Mouse (Mus musculus) neural tube, embryonic 10.5 days (tissue): ENCODE results near the gene Fam169b.
A peak's percentile ranks its signal among the peaks of the same experiment; 100 is the strongest.

Source experiments
- DNase-seq: peaks from one replicate; pipeline ENCODE4 v3.0.0-alpha.2; 2017; ENCODE audit warnings: low spot score; ENCODE audit errors: extremely low spot score

Gene Fam169b

DNA sequence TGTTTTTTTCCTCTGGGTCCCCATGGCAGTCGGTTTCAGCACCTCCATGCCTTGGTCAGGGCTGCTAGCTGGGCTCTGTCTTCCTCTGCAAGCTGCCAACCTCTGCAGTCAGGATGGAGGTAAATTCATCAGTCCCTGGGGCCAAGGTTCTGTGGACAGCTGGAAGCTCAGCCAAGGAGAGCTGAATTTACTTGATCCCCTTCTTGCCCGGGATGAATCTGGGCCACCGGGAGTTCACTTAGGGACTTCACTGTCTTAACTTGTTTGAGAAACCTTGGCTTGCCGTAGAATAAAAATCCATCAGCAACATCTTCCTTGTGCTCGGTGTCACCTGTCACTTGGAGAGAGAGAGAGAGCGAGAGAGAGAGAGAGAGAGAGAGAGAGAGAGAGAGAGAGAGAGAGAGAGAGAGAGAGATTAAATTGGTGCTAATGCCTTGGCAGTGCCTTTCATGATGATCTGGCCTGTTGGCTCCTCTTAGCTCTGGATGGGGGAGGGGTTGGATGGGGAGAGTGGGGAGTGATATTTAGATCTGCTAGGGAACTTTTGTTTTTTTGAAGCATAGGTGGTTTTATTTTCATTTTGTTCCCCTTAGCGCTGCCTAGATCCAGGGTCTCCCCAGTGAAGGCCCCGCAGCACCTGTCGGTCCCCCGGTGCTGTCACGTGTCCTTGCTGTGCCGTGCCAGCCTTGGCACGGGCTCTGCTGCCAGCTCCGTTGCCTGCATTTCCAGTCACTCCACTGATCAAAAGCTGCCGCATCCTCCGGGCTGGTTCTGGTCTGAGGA is 44.6 kb downstream of the Fam169b start:
- DNase-seq, result no peak

DNA sequence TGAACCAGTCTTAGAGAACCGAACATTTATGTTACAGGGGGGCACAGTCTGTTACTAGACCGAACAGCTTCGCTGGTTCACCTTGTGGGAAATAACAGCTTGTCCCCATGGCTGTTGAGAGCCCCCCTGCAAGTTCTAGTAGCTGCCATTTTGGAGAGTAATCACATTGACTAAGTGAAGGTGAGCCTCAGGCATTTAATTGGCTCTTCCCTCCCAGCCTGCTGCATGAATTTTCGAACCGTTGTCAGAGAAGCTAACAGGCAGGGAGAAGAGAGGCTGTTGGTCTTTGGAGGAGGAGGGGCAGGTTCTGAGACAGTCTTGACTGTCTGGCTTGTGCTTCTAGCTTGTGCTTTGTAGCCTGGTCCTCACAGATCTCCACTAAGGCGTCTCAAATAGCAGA is 45.3 kb downstream of the Fam169b start:
- no peak for DNase-seq

DNA sequence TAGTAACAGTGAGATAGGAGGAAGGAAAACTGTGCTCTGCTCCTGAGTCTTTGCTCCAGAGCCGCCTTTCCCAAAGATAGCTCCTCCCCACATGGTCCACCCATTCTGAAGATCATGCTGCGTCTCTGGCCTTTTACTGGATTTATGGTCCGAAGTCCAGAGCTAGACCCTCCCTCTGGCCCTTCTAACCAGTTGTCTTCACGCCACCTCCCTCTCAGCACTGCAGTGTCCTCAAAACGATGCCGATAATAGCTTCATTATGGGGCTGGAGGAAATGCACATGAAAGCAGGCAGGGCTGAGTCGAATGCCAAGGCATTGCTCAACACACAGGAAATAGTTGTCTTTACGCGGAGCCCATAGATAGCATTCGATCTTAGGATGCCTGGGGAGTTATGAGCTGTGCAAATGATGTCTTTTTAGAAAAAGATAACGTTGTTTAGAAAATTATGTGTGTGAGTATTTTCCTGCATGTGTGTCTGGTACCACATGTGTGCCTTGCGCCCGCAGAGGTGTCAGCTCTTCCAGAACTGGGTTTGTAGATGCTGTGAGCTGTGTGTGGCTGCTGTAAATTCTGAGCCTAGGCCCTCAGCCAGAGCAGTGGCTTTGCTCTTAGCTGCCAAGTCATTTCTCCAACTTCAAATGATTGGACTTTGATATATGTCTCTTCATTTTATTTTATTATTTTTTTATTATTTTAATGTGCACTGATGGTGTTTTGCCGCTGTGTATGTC is 46.6 kb downstream of the Fam169b start:
- no peak for DNase-seq

DNA sequence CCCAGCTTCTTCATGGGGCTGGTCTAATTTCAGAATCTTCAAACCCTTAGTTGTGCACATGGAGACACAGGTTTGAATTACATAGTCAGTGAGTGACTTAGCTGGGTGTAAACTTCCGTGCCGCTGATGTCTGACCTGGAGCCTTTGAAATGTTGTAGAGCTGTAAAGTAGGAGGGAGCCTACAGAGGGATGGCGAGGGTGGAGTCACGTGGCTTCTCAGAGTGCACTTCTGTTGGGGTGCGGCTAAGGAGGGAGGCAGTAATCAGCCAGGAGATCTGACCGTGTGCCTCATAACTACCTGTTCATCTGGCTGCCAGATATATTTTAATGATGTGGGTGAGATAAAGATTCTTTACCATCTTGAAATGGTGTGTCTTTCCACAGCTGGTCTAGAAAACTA is 49.4 kb downstream of the Fam169b start:
- no peak for DNase-seq

DNA sequence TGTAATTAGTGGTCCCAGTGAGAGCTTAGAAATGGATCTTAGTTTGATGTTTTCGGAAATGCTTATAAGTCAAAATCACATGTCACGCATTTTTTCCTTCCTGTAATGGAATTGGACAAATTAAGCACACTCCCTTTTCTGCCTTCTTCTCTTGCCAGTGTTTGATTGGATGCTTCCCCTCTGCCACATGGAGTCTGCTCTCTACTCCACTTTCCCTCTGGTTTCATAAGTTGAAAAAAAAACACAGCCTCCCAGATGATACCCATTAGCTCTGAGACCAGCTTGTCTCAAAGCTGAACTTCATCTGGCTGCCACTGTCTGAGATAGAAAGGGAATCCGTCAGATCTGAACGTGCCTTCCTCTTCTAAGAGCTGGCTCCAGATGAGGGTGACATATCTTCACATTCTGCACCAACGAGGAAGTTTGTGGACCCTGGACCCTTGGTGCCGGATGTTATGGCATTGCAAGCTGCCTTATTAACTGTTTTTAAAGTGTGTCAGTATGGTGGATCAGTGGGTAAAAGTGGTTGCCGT is 52.6 kb downstream of the Fam169b start:
- DNase-seq, result no peak

DNA sequence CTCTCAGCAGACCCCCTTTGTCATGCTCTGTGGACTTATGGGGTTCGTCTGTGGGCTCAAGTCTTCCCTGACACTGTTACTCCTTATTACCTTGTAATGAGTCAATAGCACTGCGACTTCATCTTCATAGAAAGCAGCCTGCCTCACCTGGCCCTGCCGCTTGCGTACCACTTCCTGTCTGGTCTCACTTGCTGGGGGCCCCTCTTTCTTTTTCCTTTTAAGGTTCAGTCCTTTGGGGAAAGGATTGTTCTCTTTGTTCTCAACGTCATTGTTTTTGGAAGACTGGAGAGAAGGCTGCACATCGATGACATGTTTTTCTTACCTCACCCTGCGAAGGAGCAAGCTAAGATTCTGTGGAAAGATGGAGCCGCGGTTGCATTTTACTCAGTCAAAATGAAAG is 55.4 kb downstream of the Fam169b start:
- DNase-seq, result no peak

DNA sequence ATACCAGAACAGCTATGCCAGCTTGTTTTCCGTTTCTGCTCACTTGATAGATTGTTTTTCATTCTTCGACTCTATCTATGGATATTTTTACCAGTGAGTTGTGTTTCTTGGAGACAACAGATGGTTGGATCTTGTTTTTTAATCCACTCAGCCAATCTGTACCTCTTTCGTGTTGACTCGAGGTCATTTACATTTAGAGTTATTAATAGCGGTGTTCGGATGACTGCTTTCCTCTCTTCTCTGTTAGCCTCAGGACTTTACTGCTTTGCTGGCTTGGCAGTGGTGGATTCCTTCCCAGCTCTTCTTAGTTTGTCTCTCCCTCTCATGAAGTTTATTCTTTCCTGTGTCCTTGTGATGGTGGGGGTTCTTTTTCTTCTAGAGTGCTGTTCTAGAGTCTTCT is 59.2 kb downstream of the Fam169b start:
- no peak for DNase-seq

DNA sequence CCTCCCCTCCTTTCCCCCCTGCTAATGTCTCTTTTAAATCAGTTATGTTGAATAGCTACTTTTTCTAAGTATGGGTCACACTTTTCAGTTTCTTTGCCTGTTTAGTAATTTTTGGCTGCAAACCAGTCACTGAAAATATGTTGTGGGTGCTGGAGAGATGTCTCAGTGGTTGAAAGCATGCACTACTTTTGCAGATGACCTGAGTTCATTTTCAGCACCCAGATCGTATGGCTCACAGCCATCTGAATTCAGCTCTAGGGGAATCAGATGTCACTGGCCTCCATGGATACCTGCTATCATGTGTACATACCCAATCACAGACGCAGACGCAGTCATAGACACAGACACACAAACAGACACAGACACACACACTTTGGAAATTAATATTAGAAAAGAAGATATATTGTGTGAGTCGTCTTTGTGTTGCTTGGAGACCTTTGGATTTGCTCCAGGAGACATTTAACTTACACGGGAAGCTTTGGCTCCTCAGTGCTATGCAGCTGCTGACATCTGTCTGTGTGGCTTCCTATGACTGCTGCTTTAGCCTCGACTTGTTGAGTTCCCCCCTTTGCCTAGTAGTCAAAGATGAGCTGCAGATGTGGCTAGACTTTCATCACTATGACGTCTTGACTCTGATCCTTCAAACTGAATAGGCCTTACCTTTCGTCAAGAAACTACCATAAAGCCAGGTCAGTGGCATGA is 63.6 kb downstream of the Fam169b start:
- DNase-seq, result no peak

DNA sequence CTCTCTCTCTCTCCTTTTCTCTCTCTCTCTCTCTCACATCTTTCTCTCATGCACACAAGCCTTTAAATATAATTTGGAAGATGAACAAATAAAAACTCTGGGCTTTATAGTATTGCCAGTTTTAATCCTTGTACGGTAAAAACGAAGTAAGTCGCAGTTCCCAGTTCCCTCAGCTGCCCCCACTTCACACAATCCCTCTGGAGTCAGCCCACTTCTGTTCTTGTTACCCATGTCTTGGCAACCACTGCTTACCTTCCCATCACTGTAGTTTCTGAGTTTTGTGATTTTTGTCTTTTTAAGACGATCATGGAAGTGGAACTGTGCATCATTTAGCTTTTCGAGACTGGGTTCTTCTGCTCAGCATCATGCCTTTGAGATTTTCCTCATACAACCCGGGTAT is 65.0 kb downstream of the Fam169b start:
- no peak for DNase-seq

DNA sequence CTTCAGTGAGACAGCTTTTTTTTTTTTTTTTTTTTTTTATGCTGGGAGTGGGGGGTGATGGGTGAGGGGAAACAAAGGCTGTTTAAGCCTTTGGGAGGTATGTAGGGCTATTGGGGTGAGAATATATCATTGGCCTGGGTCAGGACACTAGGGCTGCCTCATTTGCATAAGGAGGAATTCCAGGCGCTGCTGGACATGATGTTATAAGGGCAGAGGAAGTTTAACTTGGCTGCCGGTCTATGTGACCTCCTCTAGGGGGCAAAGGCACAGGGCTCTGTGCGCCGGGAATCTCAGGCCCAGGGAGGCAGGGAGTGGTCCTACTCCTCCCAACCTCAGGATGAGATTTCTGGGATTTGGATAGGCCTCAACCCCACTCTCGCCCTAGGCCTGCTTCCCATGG is 70.9 kb downstream of the Fam169b start:
- no peak for DNase-seq

DNA sequence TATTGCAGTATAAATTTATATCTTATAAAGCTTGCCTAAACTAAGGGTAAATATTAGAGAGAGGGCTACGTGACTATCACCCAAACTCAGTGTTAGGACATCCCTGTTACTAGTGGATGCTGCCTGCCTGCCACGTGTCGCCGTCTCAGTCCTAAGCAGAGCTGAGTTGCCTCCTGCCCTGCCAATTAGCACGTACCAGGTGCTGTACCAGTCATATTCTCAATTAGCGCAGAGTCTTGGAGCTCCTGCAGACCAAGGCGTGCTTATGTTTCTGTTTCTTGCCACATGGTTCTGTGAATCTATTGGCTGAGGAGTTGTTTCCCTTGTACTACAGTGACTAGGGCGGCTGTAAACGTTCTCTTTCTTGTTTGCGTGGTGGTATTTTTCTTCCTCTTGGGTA is 72.3 kb downstream of the Fam169b start:
- no peak for DNase-seq

DNA sequence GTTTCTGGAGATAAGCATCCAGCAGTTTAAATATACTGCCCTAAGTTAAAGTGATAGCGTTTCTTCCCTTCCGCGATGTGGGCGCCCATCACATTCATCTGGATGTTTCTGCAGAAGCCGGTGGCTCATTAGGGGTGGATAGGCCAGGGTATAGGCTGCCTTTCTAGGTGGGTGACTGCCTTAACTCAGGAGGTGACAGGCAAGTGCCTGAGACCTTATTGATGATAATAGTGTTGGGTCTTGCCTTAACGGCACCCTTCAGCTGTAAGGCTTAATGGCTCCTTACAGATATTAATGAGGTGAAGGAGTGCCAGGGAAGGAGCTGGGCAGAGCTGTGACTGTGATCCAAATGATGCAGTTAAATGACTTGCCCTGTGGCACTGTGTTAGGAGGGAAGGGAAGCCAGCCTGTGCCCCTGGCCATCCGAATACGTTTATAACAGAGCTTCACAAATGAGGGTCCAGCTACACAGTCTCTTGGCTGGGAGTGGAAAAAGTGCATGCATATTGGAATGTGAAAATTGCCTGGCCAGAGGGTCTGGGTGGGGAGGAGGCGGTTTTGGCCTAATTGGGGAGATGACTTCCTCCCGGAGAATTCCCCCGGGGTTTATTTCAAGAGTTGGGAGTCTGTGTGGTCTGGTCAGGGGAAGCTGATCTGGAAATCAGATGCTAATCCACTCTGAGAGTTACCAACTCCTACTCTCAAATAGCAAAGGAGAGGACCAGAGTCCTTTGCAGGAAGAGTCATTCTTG is 81.9 kb downstream of the Fam169b start:
- no peak for DNase-seq

DNA sequence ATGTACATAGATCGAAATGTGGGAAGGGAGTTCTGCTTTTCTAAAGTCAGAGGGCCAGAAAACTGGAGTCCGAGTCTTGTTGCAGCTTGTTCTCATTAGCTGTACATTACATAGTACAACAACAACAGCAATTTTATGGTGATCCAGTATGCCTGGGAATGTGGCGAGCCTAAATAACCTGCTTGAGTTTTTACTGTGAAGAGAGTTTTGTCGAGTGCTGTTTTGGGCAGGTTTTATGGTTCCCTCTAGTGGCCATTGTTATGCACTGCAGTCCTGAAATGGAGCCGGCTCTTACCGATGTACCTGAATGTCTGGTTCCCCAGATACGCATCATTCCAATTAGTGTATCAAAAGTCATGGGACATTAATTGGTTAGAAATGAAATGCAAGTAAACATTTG is 83.8 kb downstream of the Fam169b start:
- peak; percentile 60 for DNase-seq

DNA sequence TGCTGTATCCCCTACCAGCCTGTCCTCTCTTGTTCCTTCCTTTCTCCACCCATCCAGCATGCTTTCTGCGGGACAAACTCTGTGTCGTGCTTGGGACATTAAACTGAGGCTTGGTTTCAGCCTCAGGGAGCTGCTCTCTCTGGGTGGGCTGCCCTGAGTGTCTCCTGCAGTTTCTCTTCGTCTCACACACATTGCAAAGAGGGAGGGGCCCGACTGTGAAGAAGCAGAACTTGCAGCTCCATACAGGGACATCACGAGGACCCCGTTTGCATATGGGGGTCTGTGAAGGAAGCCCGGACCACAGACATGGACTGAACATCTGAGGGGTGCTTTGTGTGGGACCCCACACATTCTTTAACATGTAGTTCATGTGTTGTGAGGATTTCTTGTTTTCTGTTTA is 89.0 kb downstream of the Fam169b start:
- DNase-seq, result no peak

DNA sequence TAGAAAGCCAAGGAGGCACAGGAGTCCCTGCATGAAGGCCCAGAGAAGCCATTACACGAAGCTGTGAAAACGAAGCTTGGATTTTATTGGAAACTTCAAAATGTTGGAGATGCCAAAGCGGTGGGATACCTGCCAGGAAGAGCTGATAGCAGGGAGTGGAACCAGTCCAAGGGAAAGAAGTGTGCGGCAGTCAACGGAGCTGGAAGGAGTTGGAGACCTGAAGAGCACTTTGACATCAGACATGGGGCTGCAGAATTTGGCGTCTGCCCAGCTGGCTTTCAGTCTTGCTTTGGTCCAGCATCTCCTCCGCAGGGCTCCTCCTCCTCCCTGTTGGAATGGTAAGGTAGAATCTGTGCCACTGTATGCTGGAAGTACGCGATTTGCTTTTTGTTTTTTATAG is 92.1 kb downstream of the Fam169b start:
- DNase-seq, result no peak

DNA sequence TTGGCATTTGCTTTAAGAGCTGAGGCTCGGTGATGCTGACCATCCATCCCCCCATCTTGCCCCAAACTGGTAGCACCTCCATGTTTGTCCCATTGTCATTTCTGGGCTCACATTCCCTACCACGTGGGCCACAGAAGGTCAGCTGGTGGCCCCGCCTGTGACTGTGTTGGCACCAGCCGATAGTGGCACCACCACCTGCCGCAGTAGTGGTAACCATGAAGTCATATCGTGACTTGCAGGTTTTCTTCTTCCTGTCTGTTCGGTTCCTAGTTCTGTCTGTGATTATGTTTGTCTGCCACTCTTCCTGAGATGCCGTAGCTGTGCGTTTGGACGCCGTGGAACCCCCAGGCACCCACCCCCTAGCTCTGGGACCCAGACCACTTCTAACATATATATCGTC is 95.3 kb downstream of the Fam169b start:
- no peak for DNase-seq

DNA sequence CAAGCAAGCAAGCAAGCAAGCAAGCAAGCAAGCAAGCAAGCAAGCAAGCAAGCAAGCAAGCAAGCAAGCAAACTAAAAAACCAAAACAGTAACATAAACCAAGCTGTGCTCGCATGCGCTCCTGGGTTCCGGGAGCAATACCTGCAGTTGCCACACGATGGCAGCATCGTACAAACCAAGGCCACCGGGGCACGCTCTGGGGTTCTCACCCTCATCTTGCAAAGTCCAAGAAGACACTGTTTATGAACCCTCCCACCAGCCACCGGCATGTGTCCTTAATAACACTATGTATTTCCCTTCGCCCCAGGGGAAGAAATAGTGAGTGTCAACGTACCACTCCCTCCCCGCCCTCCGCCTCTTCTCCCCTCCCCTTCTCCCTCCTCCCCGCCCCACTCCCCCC is 96.1 kb downstream of the Fam169b start:
- peak; percentile 92 for DNase-seq

DNA sequence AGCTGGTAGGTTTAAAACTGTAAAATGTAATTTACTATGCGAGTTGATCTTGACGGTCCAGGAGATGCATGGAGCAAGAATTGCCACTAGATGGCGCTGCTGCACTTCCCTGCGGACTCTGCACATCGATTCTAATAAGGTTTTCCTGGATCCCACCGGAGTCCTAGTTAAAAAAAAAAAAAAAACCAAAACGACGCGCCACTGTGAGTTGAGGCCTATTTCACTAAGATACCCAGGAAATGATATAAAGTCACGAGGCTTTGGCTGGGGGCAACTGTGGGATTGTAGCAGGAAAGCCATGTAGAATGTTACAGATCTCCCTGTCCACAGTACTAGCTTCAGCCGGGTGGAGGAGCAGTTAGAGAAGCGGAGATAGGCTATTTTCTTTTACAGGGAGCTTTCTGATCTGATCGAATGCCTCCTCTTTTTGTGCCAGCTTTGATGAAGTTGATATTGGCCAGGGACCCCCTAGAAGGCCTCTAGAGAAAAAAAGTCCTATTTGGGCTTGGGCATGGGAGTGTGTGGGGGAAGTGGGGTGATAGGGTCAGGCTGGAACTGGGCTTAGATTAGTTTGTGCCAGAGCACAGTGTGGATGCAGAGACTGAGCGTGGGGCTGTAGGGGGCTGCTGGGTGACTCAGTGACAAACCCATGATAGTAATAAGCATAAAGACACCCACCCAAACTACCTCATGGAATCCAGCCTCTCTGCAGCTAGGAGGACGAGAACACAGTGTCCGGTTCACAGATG is 100.6 kb downstream of the Fam169b start:
- peak; percentile 82 for DNase-seq

DNA sequence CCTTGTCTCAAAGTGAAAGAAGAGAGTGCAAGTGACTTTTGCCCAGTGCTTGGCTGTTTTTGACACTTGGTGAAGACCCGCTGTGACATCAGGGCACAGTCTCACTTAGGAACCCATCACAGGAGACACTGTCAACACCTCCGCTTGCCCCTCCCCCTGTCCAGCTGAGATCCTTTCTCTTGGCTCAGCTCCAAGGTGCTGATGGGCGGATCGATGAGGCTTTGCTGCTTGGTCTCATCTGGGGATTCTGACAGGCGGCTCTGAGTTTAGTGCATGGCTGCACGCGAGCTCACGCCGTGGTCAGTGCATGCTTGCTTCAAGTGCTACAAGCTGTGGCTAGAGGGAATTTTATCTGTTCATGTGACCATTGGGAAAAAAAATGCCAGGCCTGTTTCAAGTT is 108.5 kb downstream of the Fam169b start:
- no peak for DNase-seq

DNA sequence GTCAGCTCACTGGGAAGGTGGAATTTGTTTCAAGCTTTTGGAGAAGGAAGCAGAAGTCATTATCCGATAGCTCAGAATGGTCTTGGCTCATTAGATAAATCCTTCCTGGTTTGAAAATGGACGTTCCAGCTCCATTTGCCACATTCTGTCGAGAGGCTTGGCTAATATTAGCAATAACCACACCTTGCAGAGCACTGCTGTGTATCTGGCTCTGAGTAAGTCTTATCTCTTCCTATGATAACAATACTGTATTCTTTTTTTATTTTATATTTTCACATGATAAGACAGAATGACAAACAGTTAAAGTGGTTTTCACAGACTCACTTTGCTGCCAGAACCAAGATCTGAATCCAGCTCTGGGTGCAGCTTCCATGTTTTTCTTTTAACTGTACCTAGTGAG is 113.1 kb downstream of the Fam169b start:
- DNase-seq, result no peak
